Mouse (Mus musculus) myocyte (in vitro differentiated cells): ENCODE measurements around the gene Bend5.

Experiments
- E2F4 ChIP-seq: IDR thresholded peaks from one replicate; pipeline ENCODE4 v1.6.1; 2011; ENCODE audit warnings: mild to moderate bottlenecking, control low read depth, moderate library complexity; ENCODE audit not compliant: insufficient read depth
- POLR2A ChIP-seq: IDR thresholded peaks from one replicate; pipeline ENCODE4 v1.6.1; 2011; ENCODE audit warnings: low read depth, mild to moderate bottlenecking, control low read depth, moderate library complexity; ENCODE audit not compliant: insufficient read length

DNA sequence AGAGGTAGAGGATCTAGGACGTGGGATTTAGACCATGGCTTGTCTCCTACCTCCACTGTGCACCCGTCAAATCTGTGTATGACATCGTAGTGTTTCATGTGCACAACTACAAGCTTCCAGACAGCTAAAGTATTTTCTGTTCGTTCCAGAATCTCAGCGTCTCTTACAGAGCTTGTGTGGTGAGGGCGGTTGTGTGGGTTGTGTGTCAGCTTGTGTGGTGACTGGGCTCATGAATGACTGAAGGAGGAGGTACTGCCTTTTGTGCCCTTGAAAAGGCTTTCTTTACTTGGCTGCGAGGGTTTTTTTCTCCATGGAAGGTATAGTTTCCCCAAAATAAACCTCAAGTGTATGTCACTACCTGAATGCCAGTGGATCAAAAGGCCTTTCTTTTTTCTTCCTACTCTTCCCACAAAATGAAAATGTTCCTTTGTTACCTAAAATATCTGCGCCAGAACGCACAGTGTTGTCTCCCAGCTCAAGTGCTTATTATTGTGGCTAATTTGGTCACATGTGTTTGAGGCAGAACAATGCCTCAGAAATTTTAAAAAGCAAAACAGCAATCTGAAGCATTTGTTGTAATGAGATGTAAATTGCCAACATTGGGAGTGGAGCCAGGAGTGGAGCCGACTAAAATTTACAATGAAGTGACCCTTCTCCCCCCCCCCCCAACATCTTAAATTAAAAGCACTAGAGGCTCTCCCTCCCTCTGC lies 29.3 kb downstream of the Bend5 start:
- TF ChIP-seq POLR2A, result no peak
- no peak for TF ChIP-seq E2F4
